Mouse (Mus musculus) lung, adult 2 months (tissue): ENCODE data around the gene Sh2b2.

ENCODE experiments used
- CTCF ChIP-seq: fragments of 200-500 bp; IDR thresholded peaks from 2 replicates; pipeline ENCODE4 v1.5.1; 2011; ENCODE audit warnings: mild to moderate bottlenecking, low read length, control low read depth; ENCODE audit not compliant: insufficient read depth
- POLR2A ChIP-seq: fragments of 200-500 bp; IDR thresholded peaks from 2 replicates; pipeline ENCODE4 v1.6.1; 2011; ENCODE audit warnings: low read depth, mild to moderate bottlenecking, control low read depth, low read length, borderline replicate concordance; ENCODE audit errors: extremely low read depth

GRCm38 (mm10) chr5:136218585-136218984 is 27.8 kb downstream of the Sh2b2 start:
- TF ChIP-seq CTCF (no peak), POLR2A (no peak)
